Mouse (Mus musculus) spleen, adult 12 weeks (tissue): ENCODE data around the gene Fn3k.

ENCODE experiments used
- DNase-seq: peaks from one replicate; pipeline ENCODE4 v3.0.0; 2022; ENCODE audit warnings: low spot score

Gene Fn3k

DNA sequence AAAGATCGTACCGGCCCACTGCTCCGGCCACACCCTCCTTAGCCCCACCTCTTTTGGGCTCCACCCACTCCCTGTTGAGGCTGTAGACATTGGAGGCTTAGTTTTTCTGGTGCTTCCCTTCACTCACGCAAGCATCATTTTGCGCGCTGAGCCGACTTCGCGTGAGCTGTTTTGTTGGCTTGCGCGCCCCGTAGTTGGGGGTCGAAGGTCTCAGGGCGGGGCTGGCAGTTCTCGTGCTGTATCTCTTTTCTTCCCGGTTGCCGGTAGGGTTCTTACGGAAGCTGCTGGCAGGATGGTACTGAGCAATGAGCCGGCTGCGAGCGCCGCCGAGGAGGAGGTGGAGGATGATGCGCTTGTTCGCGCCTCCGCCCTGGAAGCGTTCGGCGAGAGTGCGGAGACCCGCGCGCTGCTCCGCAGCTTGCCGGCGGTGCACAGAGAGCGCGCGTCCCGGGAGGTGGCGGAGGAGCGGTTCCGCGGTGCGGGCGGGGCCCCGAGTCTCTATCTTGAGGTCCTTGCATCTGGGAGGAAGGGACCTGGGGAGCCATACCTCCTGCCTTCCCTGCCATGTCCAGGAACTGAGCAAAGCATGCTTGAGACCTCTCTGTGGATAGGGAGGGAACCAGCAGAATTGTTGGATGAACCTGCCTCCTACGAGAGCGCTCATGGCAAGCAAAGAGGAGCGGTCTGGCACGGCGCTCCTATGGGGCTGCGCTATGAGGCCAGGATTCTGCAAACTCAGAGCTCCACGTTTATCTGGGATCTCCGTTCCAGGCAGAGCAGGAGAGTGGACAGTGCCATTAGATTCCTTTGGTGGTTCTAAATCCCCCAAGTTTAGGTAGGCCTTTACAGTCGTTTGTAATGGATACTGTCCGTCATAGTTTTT lies 17.3 kb downstream of the Fn3k start, which contains the start of gene Tbcd:
TSS of gene Tbcd (plus strand) at position 197 of the 883 bp plus-strand sequence.
- peak; percentile 86 for DNase-seq

- DNase-seq: no peak
Observed at GRCm38 (mm10) chr11:121457874-121458273, 23.2 kb downstream of the Fn3k start.

DNA sequence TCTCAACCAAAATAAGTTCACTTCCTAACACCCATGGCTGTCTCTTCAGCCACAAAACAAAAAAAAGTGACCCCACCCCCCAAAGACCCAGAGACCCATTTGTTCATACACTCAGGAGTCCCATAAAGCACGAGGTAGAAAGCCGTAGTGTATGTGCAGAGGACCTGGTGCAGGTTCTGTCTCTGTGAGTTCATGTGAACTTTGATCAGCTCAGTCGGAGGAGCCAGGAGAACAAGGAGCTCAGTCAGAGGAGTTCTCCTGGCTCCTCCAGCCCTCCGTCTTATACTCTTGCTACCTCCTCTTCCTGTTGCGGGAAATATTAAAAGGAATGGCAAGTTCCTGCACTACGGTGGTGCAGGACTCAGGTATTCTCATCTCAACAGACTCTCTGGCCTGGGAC lies 32.7 kb downstream of the Fn3k start:
- DNase-seq: no peak

DNA sequence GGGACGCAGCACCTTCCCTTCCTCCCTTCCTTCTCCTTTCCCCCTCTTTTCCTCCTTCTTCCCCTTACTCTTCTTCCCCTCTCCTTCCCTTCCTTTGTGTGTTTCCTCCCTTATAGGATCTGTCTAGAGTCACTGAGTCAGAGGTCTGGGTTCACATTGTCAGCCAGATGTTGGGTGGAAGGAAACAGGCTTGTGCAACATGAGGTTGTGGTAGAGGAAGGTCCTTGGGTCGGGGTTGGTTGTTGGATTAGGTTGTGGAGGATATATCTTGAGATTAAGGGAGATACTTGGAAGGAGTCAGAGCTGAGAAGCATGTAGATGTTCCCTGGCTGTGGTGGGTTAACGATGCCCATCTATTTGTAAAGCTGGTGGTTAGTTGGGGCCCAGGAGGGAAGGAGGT lies 40.1 kb downstream of the Fn3k start:
- DNase-seq: no peak

GRCm38 (mm10) chr11:121475699-121476415 lies 41.1 kb downstream of the Fn3k start:
- DNase-seq: peak; percentile 69

- DNase-seq: no peak
Observed at GRCm38 (mm10) chr11:121479476-121480203, 44.9 kb downstream of the Fn3k start.

DNA sequence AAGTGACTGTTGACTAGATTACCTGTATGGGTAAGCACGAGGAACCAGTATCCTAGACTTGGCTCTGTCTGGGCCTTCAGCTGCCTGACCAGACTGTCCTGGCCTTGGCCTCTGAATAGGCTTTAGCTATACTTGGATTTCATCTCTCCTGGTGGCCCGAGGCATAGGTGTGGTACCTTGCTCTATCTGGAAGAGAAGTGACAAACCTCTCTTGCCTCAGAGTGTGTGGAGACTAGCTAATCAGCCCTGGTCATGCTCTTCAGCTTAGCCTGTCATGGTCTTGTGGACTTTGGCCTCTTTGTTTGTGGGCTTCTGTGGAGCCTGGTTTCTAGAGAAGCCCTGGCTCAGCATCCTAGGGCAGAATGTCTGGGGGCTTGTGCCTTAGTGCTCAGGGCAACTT lies 46.4 kb downstream of the Fn3k start:
- DNase-seq: no peak

- no peak for DNase-seq
Observed at GRCm38 (mm10) chr11:121485882-121486281, 51.2 kb downstream of the Fn3k start.

DNA sequence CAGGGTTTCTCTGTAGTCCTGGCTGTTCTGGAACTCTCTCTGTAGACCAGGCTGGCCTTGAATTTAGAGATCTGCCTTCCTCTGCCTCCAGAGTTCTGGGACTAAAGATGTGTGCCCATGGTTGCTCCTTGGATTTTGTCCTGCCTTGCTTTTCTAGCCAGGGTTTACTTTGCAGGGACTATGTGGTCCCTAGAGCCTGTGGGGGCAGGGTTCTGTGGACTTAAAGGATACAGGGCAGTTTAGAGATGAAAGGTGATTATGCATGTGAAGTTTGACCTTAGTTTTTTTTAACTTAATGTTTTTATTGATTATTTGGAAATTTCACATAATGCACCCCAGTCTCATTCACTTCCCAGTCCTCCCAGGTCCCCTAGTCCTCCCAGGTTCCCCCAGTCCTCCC lies 55.9 kb downstream of the Fn3k start:
- no peak for DNase-seq
